Mouse (Mus musculus): Measurements from ENCODE around the gene Coq9.

- TF ChIP-seq CTCF (conservative IDR thresholded peaks at IDR 0.05; ENCODE audit: low read length) (no peak), POU5F1 (IDR thresholded peaks at IDR 0.05; ENCODE audit: borderline replicate concordance, low read length) (no peak), NANOG (IDR thresholded peaks at IDR 0.05; ENCODE audit: borderline replicate concordance, low read length) (no peak)
These were observed 61.1 kb downstream of the Coq9 start for GRCm38 (mm10) chr8:94899262-94899661.
